Mouse (Mus musculus) adrenal gland, postnatal 36 days (tissue): Measurements from ENCODE around the gene Gm14393. TPM values are rescaled to one million over a fixed set of nuclear protein-coding genes. Genes with fewer than 3 reads are reported as not detected.
"Not testable (repeated sequence)": the region's sequence is repeated elsewhere in the genome, so short reads cannot be mapped to it uniquely, and the experiment has no call there.

Source experiments
- DNase-seq, 2 experiments: peaks; one replicate each; pipeline ENCODE4 v3.0.0; 2021; ENCODE audit warnings: mixed read lengths in 1 of 2
- long read RNA-seq, 2 experiments: library from polyadenylated mRNA; stranded (forward); transcript quantifications; one replicate each; pipeline ENCODE4 v2.0.0; 2021; ENCODE audit warnings: borderline sequencing depth in 2 of 2
- total RNA-seq, 2 experiments: library from RNA; stranded (reverse); gene quantifications; 2 replicates each; pipeline ENCODE4 v1.2.3; 2021

Gm14393 gene
- total RNA-seq, result 1 to 10 TPM; 1.4 to 1.6 TPM
- long read RNA-seq, experiment 1, result 0 reads
- long read RNA-seq, experiment 2, result 0 reads

GRCm38 (mm10) chr2:175067681-175068261 lies at the start of gene Gm14393:
TSS of gene Gm14393 (minus strand) at chr2:175067781.
- DNase-seq, result not testable (repeated sequence)

GRCm38 (mm10) chr2:175044268-175044667 lies 23.3 kb downstream of the Gm14393 start:
- DNase-seq, result not testable (repeated sequence)

Other genes with a start within 250 kb of the Gm14393 start
- gene Gm14444, start 57.5 kb downstream of the Gm14393 start, total RNA-seq, result under 1 TPM; 0.40 to 0.46 TPM
- 10 to 100 TPM; 13.8 to 23.0 TPM for gene Gm14399, start 74.2 kb upstream of the Gm14393 start, total RNA-seq
- gene Gm14443, start 108.1 kb upstream of the Gm14393 start, total RNA-seq, result 1 to 10 TPM; 1.7 to 2.3 TPM
- 10 to 100 TPM; 49.1 to 69.6 TPM for gene Gm14391, start 139.1 kb upstream of the Gm14393 start, total RNA-seq
- 10 to 100 TPM; 11.9 to 15.7 TPM for gene Gm14440, start 207.3 kb upstream of the Gm14393 start, total RNA-seq